Mouse (Mus musculus) 3134 (cell line): Measurements from ENCODE around the gene Srsf5.

Experiments
- DNase-seq: peaks from one replicate; pipeline ENCODE4 v3.0.0-alpha.2; 2011; ENCODE audit warnings: low spot score; ENCODE audit not compliant: insufficient read length; ENCODE audit errors: extremely low read depth

The Srsf5 gene

GRCm38 (mm10) chr12:80993773-80994172 is 48.5 kb downstream of the Srsf5 start:
- DNase-seq, result no peak

GRCm38 (mm10) chr12:80995326-80995725 is 50.0 kb downstream of the Srsf5 start:
- no peak for DNase-seq

- DNase-seq, result no peak
Measured at GRCm38 (mm10) chr12:80997652-80998051, 52.3 kb downstream of the Srsf5 start.

- DNase-seq, result no peak
Measured at GRCm38 (mm10) chr12:80998528-80999221, 53.4 kb downstream of the Srsf5 start.
